Mouse (Mus musculus): ENCODE measurements around the gene Aplnr. TPM values are rescaled to one million over a fixed set of nuclear protein-coding genes. Genes with fewer than 3 reads are reported as not detected.
A peak's percentile ranks its signal among the peaks of the same experiment; 100 is the strongest.

Gene Aplnr
- polyA plus RNA-seq, 1 experiment from 2014 or later: 49.7 TPM

DNA sequence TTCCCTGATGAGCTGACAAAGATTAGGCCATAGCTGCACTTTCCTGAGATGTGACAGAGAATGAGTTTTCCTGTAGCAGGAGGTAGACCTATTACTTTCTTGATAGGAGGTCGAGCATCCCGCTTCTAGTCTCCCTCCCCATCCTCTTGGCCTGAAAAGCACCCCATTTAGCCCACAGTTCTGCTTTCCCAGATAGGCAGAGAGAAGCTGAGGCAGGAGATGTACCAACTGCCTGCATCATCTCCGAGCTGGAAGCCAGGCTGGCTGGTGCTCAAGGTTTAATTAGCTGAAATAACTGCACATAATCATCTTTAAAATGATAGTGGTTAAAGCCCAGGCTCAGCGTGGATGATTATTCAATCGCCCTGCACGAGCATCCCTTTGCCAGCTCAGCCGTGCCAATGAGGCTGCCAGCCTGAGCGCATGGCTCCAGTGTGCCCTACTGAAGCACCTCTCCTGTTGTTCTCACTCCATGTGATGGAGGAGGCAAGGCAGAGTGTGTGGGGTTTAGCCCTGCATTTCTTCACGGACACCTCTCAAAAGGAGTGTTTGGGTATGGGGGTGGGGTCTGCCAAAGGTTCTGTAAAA lies 25.6 kb upstream of the Aplnr start:
- H3K36me3 ChIP-seq: no peaks in the 10 kb centered on the region
- H3K4me3 ChIP-seq: no peak overlapping the region
- H3K9ac ChIP-seq: no peak overlapping the region
- no peak overlapping the region for H3K27ac ChIP-seq
- H3K4me1 ChIP-seq: no peaks in the 10 kb centered on the region
- H3K9me3 ChIP-seq: no peaks in the 10 kb centered on the region
- H3K27me3 ChIP-seq: no peaks in the 10 kb centered on the region
- ATAC-seq (ENCODE audit: low FRiP score, low read depth): no peak
- H3K4me2 ChIP-seq (replicated peaks): no peak overlapping the region
- 79% methylated on average over 9 of the region's 9 CpGs for WGBS

DNA sequence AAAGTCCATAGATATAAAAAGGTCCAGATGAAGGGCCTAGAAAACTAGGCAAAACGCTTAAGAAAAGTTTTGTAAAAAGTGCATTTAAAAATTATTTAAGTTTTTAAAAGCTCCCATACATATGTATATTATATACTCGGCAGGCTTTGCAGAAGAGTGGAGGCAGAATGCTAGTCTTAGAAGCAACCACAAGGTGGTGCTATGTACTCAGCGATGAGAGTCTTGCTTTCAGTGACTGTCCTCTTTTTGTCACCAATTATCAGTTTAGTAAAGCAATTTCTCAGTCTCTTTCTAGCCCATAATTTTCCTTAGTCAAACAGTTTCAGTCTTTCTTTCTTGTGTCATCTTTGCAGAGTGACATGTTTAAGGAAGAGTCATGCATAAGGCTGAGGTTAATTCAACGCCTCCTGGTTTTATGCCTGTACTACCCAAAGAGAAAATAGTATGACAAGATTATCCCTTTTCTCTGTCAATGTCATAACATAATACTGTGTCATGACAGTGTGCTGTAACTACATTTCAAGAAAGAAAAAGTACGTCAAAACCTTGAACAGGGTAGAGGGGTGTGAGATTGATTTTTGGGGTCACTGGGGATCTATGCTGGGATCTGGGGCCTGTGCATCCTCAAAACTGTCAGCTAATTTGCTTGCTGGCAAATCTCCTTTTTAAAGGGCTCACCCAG lies 12.7 kb upstream of the Aplnr start:
- Histone ChIP-seq H3K4me3 (no peak overlapping the region), H3K4me1 (no peaks in the 10 kb centered on the region), H3K27ac (no peak overlapping the region), H3K36me3 (no peaks in the 10 kb centered on the region), H3K4me2 (replicated peaks) (no peak overlapping the region), H3K9ac (no peak overlapping the region), H3K27me3 (no peaks in the 10 kb centered on the region), H3K9me3 (no peaks in the 10 kb centered on the region)
- WGBS: 30% methylated on average over 5 of the region's 5 CpGs
- ATAC-seq (ENCODE audit: low FRiP score, low read depth): peak; percentile 75; the same call in 1 of the 2 replicates

DNA sequence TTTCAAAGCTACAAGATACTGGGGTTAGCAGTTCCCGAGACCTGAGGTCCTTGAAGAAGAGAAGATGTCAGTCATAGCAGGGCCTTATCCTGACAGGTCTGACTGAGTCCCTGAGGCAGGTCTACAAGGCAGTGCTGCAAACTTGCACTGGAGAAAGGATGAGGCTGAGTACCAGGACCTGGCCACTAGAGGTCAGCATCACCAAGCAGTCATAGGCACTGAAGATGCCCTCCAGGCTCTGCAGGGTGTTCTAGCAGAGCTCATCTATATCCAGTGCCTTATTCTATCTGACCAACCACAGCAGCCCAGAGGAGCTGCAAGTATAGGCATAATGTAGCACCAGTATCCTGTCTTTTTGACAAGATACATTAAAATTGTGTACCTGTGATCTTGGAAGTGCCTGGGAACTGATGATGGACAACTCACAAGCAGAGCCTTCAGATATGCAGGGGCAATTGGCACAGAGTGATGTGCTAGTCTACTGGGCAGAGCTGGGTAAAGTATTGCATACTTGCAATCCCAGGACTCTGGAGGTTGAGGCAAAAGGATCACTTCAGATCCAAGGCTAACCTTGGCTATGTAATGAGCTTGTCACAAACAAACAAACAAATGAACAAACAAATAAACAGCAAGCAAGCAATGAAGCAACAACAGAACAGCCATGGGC lies 12.0 kb upstream of the Aplnr start:
- Histone ChIP-seq H3K9ac (no peak overlapping the region), H3K4me3 (no peak overlapping the region), H3K27me3 (no peaks in the 10 kb centered on the region), H3K27ac (no peak overlapping the region), H3K4me2 (replicated peaks) (no peak overlapping the region), H3K9me3 (no peaks in the 10 kb centered on the region), H3K4me1 (no peaks in the 10 kb centered on the region), H3K36me3 (no peaks in the 10 kb centered on the region)
- peak; percentile 86 for ATAC-seq (ENCODE audit: low FRiP score, low read depth)
- 21% methylated on average over 1 of the region's 1 CpGs for WGBS

DNA sequence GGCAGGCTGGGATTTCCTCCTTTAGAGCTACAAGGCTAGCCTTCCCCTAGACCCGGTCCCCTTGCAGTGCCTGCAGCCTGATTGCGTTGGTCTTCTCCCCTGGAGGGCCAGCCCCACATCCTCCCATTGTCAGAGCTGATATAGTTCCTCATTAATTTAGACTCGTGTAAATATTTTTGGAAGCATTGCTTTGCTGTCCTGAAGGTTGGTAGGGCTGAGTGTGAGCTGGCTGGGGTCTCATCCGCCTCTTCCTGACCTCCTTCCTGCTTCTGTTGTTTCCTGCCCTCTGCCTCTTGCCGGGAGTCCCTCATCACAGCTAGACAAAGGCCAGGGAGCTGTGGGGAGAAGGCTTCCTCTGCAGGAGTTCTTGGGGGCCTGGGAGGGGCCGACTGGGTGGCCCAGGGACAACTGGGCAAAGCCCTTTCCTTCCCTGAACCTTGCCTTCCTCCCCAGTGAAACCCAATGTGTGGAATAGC lies 6.5 kb upstream of the Aplnr start:
- Histone ChIP-seq H3K27me3 (no peaks in the 10 kb centered on the region), H3K4me1 (no peaks in the 10 kb centered on the region), H3K36me3 (no peaks in the 10 kb centered on the region), H3K9me3 (no peaks in the 10 kb centered on the region), H3K4me2 (replicated peaks) (no peak overlapping the region), H3K4me3 (no peak overlapping the region), H3K27ac (no peak overlapping the region), H3K9ac (no peak overlapping the region)
- WGBS: 58% methylated on average over 6 of the region's 6 CpGs
- ATAC-seq (ENCODE audit: low FRiP score, low read depth): no peak

DNA sequence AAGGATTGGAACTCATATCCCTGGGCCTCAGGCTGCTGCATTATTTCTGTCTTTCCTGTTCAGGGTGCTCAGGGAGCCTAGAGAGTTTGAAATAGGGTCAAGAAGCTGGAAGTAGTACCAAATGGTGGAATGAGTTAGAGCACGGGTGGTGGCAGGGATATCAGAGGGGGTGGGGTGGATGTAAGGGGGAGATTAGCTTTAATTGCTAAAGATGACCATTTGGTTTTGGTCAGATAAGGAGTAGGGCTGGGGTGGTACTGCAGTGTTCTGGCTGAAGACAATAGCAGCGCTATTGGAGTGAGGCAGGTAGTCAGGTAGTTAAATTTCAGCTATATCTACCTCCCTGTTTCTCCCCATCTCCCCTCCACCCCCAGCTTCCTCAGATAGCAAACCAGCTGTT lies 4.8 kb upstream of the Aplnr start:
- Histone ChIP-seq H3K9ac (no peak overlapping the region), H3K4me1 (no peaks in the 10 kb centered on the region), H3K27me3 (peaks cover 4% of the 10 kb centered on the region; the same call in 1 of the 2 replicates), H3K27ac (no peak overlapping the region), H3K9me3 (no peaks in the 10 kb centered on the region), H3K4me3 (no peak overlapping the region), H3K36me3 (no peaks in the 10 kb centered on the region), H3K4me2 (replicated peaks) (no peak overlapping the region)
- 12% methylated on average over 2 of the region's 2 CpGs for WGBS
- no peak for ATAC-seq (ENCODE audit: low FRiP score, low read depth)

DNA sequence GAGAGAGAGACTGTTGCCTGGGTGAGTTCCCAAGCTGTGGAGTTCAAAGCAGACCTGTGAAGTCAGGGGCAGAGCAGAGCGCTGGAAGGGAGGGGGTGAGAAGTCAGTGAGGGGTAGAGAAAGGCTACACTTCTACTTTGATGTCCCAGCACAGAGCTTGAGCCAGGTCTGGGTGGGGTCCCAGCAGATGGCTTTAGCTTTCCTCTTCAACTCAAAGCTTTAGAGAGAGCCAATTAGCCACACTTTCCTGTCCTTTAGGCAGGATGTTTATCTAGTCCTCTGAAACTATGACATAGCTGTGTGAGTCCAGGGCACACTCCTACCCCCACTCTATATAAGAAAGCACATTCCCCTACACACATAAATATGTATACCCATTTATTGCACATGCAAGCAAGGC lies 4.3 kb upstream of the Aplnr start:
- no peak overlapping the region for H3K27ac ChIP-seq
- H3K27me3 ChIP-seq: peaks cover 9% of the 10 kb centered on the region
- H3K4me2 ChIP-seq (replicated peaks): no peak overlapping the region
- H3K9me3 ChIP-seq: no peaks in the 10 kb centered on the region
- WGBS: 0% methylated on average over 1 of the region's 1 CpGs
- no peaks in the 10 kb centered on the region for H3K36me3 ChIP-seq
- H3K4me3 ChIP-seq: no peak overlapping the region
- H3K4me1 ChIP-seq: no peaks in the 10 kb centered on the region
- H3K9ac ChIP-seq: no peak overlapping the region
- ATAC-seq (ENCODE audit: low FRiP score, low read depth): no peak

DNA sequence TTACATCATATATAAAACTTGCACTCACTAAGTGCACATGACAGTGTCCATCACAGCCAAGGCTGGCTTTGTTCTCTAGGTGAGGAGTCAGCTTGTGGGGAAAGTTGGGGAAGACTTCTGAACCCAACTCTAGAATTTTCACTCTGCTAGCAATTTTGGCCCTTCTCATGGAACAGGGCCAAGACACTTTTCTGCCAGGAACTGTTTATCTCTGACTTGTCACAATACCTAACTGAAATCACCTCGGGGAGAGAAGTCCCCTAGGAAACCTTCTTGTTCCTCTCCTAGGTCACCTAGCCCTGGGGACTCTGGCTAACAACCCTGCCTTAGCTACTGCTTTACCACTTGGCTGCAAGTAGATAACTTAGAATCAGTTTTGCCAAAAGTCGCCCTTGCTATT lies 3.8 kb upstream of the Aplnr start:
- no peak overlapping the region for H3K9ac ChIP-seq
- peaks cover 12% of the 10 kb centered on the region for H3K27me3 ChIP-seq
- no peaks in the 10 kb centered on the region for H3K4me1 ChIP-seq
- H3K9me3 ChIP-seq: no peaks in the 10 kb centered on the region
- ATAC-seq (ENCODE audit: low FRiP score, low read depth): no peak
- H3K4me3 ChIP-seq: no peak overlapping the region
- no peak overlapping the region for H3K4me2 ChIP-seq (replicated peaks)
- H3K36me3 ChIP-seq: no peaks in the 10 kb centered on the region
- 33% methylated on average over 2 of the region's 2 CpGs for WGBS
- no peak overlapping the region for H3K27ac ChIP-seq

DNA sequence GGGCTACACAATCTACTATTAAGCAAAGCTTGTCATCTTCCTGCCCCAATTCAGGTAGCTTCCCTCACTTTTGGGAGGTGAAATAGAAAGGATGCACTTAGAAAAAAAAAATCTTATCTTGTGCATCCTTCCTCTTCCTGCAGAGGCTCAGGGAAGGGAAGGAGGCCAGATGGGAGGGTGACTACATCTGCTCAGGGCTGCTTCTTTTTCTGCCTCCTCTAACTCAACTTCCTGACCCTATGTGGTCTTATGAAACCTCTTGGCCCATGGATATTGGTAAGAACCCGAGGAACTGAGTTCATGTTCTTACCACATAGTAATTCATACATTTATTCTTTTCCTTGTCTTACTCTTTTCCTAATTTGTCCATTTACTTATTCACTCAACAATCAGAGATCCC lies 926 bp upstream of the Aplnr start:
- Histone ChIP-seq H3K27ac (no peak overlapping the region), H3K4me1 (no peaks in the 10 kb centered on the region), H3K4me3 (no peak overlapping the region), H3K36me3 (no peaks in the 10 kb centered on the region), H3K9ac (no peak overlapping the region), H3K27me3 (peaks cover 22% of the 10 kb centered on the region), H3K4me2 (replicated peaks) (no peak overlapping the region), H3K9me3 (no peaks in the 10 kb centered on the region)
- ATAC-seq (ENCODE audit: low FRiP score, low read depth): no peak
- 39% methylated on average over 1 of the region's 1 CpGs for WGBS

DNA sequence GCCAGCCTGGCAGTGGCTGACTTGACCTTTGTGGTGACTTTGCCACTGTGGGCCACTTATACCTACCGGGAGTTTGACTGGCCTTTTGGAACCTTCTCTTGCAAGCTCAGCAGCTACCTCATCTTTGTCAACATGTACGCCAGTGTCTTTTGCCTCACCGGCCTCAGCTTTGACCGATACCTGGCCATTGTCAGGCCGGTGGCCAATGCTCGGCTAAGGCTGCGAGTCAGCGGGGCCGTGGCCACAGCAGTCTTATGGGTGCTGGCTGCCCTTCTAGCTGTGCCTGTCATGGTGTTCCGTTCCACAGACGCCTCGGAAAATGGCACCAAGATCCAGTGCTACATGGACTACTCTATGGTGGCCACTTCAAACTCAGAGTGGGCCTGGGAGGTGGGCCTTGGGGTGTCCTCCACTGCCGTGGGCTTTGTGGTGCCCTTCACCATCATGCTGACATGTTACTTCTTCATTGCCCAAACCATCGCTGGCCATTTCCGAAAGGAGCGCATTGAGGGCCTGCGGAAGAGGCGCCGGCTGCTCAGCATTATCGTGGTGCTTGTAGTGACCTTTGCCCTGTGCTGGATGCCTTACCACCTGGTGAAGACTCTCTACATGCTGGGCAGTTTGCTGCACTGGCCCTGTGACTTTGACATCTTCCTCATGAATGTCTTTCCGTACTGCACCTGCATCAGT lies 951 bp downstream of the Aplnr start:
- Histone ChIP-seq H3K4me1 (no peaks in the 10 kb centered on the region), H3K36me3 (no peaks in the 10 kb centered on the region), H3K9me3 (no peaks in the 10 kb centered on the region), H3K27me3 (peaks cover 22% of the 10 kb centered on the region), H3K4me3 (peak overlapping the region; percentile 17), H3K27ac (peak overlapping the region; percentile 28; the same call in 1 of the 2 replicates), H3K9ac (no peak overlapping the region), H3K4me2 (replicated peaks) (no peak overlapping the region)
- WGBS: 76% methylated on average over 21 of the region's 21 CpGs
- no peak; the same call in 1 of the 2 replicates for ATAC-seq (ENCODE audit: low FRiP score, low read depth)

DNA sequence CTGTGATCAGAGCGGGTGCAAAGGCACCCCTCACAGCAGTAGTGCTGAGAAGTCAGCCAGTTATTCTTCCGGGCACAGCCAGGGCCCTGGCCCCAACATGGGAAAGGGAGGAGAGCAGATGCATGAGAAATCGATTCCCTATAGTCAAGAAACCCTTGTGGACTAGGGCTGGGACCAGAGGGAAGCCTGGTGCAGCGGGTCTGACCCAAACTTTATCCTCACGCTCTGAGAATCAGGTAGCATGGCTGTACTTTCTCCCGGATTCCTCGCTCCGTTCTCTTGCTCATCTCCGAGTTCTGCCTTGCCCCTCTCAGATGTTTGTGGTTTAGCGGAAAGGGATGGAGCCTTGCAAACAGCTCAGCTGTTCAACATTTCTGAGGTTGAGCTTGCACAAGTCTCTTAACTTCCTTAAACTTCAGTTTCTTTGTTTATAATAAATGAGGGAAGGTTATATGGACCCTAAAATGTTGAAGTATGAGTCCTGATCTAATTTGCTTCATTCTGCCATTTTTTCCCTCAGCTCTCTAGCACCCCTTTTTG lies 1.6 kb downstream of the Aplnr start:
- WGBS: 41% methylated on average over 10 of the region's 10 CpGs
- H3K4me2 ChIP-seq (replicated peaks): no peak overlapping the region
- ATAC-seq (ENCODE audit: low FRiP score, low read depth): no peak
- no peaks in the 10 kb centered on the region for H3K4me1 ChIP-seq
- H3K9me3 ChIP-seq: no peaks in the 10 kb centered on the region
- H3K27me3 ChIP-seq: peaks cover 22% of the 10 kb centered on the region
- H3K27ac ChIP-seq: peak overlapping the region; percentile 28; the same call in 1 of the 2 replicates
- no peaks in the 10 kb centered on the region for H3K36me3 ChIP-seq
- H3K4me3 ChIP-seq: peak overlapping the region; percentile 17
- no peak overlapping the region for H3K9ac ChIP-seq

DNA sequence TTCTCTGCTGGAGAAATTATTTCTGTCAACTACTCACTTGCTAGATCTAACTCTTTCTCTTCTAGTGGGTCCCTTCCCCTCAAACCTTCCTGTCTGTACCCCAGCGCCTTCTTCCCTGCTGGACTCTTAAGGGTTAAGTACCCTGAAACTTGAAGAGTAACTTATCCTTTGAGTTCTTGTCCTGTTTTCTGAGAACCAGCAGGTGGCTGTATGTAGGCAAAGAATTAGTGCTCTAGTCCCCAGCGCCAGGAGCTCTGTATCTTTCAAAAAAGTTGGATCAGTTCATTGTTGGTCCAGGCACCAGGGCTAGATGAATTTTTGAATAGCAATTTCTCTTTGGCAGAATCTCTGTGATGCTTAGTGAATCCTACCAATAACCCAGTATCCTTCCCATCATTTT lies 2.1 kb downstream of the Aplnr start:
- no peak overlapping the region; the same call in 1 of the 2 replicates for H3K9ac ChIP-seq
- H3K4me1 ChIP-seq: no peaks in the 10 kb centered on the region
- peak overlapping the region; percentile 12; the same call in 1 of the 2 replicates for H3K4me3 ChIP-seq
- H3K9me3 ChIP-seq: no peaks in the 10 kb centered on the region
- no peak overlapping the region for H3K27ac ChIP-seq
- 32% methylated on average over 2 of the region's 2 CpGs for WGBS
- no peak overlapping the region for H3K4me2 ChIP-seq (replicated peaks)
- H3K27me3 ChIP-seq: peaks cover 22% of the 10 kb centered on the region
- ATAC-seq (ENCODE audit: low FRiP score, low read depth): no peak
- H3K36me3 ChIP-seq: no peaks in the 10 kb centered on the region

DNA sequence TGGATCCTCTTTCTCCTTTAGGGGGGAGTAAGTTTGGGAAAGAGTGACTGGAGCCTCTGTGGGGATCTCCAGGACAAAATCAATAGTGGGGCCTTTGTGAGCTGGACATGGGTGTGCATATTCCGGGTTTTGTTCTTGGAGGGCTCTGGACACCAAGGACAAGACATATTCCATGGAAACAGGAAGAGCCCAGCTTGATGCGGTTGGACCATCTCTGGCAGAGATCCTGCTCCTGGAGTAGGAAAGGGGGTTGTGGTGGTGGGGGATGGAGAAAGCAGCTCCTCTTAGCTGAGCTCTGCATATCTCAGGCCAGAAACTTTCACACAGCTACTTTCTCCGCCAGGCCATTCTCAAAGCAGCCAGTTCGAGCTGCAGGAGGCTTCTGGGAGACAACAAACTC lies 3.4 kb downstream of the Aplnr start:
- Histone ChIP-seq H3K27me3 (peaks cover 22% of the 10 kb centered on the region), H3K36me3 (no peaks in the 10 kb centered on the region), H3K4me3 (no peak overlapping the region), H3K9ac (peak overlapping the region; percentile 43; the same call in 1 of the 2 replicates), H3K9me3 (no peaks in the 10 kb centered on the region), H3K4me2 (replicated peaks) (no peak overlapping the region), H3K27ac (no peak overlapping the region), H3K4me1 (no peaks in the 10 kb centered on the region)
- 61% methylated on average over 4 of the region's 4 CpGs for WGBS
- no peak for ATAC-seq (ENCODE audit: low FRiP score, low read depth)

Data from limb, embryonic 13.5 days (tissue).